Mouse (Mus musculus) kidney, adult 2 months (tissue): ENCODE data around the gene Cdc42se1.

ENCODE experiments used
- CTCF ChIP-seq: fragments of 200-500 bp; conservative IDR thresholded peaks from 2 replicates; pipeline ENCODE4 v1.5.1; 2011; ENCODE audit warnings: low read depth, mild to moderate bottlenecking, control low read depth, low read length, moderate library complexity, mixed read lengths; ENCODE audit not compliant: insufficient read depth, insufficient read length
- POLR2A ChIP-seq: fragments of 200-500 bp; IDR thresholded peaks from one replicate; pipeline ENCODE4 v1.6.1; 2011; ENCODE audit warnings: low read depth, low read length, control low read depth

- no peak for TF ChIP-seq CTCF
- no peak for TF ChIP-seq POLR2A
These were observed 41.3 kb downstream of the Cdc42se1 start for GRCm38 (mm10) chr3:95269789-95270188.
